12 mouse cellular contexts compared by ENCODE assay signal in the genomic region with DNA sequence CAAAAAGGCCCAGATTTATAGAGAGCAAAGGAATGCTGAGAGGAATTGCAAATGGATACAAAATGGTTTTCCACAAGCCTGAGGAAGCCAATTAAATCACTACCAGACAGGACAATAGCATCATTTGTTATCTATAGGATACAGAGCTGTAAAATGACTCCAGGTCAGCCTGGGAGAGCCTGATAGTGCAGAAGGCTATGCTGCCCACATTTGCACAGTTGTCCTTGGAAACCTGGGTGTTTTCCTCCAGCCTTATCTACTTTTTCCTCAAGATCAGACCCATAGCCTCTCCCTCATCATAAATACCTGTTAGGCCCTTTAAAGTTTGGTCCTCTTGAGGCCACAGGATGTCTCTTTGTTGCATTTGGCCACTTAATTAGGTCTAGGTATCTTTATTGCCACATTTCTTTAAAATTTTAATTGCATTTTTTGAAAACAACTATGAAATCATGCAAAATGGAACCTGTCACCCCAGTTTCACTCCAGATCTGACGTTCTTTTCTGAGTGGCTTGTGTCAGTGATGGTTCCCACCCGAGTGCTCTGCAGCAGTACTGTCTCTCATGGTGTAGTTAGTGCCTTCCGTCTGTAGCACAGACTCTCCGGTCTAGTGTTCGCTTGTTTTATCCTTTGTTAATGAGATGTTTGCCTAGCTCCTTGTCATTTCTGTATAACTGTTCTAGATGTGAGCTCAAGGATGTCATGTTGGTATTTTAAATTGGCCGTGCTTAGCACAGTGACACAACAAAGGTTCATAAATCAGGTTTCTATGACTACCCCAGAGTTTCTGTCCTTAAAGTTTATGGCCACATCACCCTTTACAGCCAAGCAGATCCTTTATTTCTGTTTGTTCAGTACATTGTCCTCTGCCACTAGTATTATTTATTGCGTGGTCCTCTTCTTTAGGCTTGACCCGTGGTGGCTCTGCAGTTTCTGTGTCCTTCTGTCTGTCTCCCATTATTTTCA.
DNase-seq lines count a peak whose midpoint lies in the region; ATAC-seq and TF ChIP-seq lines count a peak whose summit lies in the region.
"Had no signal": no experiment of that assay in that cellular context is flagged by ENCODE, and none has a peak within 500 bp of the region (broad histone marks: within the 10 kb centered on the region; RNA-seq: fewer than 3 reads in every experiment).

No protein-coding gene starts in this region.

- no peak overlapping the region for H3K4me3 ChIP-seq in kidney, embryonic 14.5 days (ENCODE audit: low read length)
- H3K4me3 ChIP-seq in midbrain, embryonic 13.5 days (replicated peaks) = no peak overlapping the region
- H3K4me3 ChIP-seq in midbrain, postnatal 0 days (ENCODE audit: low read depth, low read length) = no peak overlapping the region
- no peak overlapping the region for H3K4me3 ChIP-seq in hindbrain, embryonic 12.5 days

- 0 out of 2 replicates have a peak overlapping the region, but pooled peaks have one; percentile 2 for H3K27ac ChIP-seq in kidney, embryonic 14.5 days (ENCODE audit: low read depth, low read length)
- no peak overlapping the region for H3K27ac ChIP-seq in midbrain, embryonic 13.5 days
- H3K27ac ChIP-seq in midbrain, postnatal 0 days (ENCODE audit: low read depth, low read length) = no peak overlapping the region
- no peak overlapping the region for H3K27ac ChIP-seq in hindbrain, embryonic 12.5 days
- H3K27ac ChIP-seq: hindbrain, postnatal 0 days had no signal

- no peak for TF ChIP-seq CTCF in midbrain, postnatal 0 days (IDR thresholded peaks at IDR 0.05)

- intact Hi-C loops in heart, postnatal 14 days (cut with DNase I) = no loop called here

- DNase-seq in heart, adult 11 months = peak; percentile 89
- no peak for DNase-seq in heart, postnatal 14 days
- no peak for DNase-seq in kidney, postnatal 36 days
- no peak for DNase-seq in midbrain, postnatal 0 days (ENCODE audit: low spot score)
- no peak for DNase-seq in spleen, adult 12 weeks (ENCODE audit: low spot score)
- DNase-seq: cerebellum, adult 11-12 months; kidney, postnatal 25 days; liver had no signal

- H3K9me3 ChIP-seq in kidney, embryonic 14.5 days (ENCODE audit: control insufficient read depth, low read length) = no peaks in the 10 kb centered on the region
- H3K9me3 ChIP-seq in midbrain, embryonic 13.5 days = no peaks in the 10 kb centered on the region
- no peaks in the 10 kb centered on the region for H3K9me3 ChIP-seq in midbrain, postnatal 0 days (ENCODE audit: low read length)
- H3K9me3 ChIP-seq in hindbrain, embryonic 12.5 days (replicated peaks) = no peaks in the 10 kb centered on the region

- H3K4me1 ChIP-seq in kidney, embryonic 14.5 days (ENCODE audit: control insufficient read depth, insufficient read depth, low read length) = no peaks in the 10 kb centered on the region
- H3K4me1 ChIP-seq in midbrain, embryonic 13.5 days (replicated peaks) = no peaks in the 10 kb centered on the region
- no peaks in the 10 kb centered on the region for H3K4me1 ChIP-seq in midbrain, postnatal 0 days (ENCODE audit: insufficient read depth, low read length)
- H3K4me1 ChIP-seq in hindbrain, embryonic 12.5 days = no peaks in the 10 kb centered on the region

- no peaks in the 10 kb centered on the region for H3K36me3 ChIP-seq in kidney, embryonic 14.5 days (ENCODE audit: control insufficient read depth, insufficient read depth, low read length)
- no peaks in the 10 kb centered on the region for H3K36me3 ChIP-seq in midbrain, embryonic 13.5 days
- no peaks in the 10 kb centered on the region for H3K36me3 ChIP-seq in midbrain, postnatal 0 days (ENCODE audit: insufficient read depth, low read length)
- H3K36me3 ChIP-seq in hindbrain, embryonic 12.5 days = no peaks in the 10 kb centered on the region

- no peaks in the 10 kb centered on the region for H3K27me3 ChIP-seq in kidney, embryonic 14.5 days (ENCODE audit: control insufficient read depth, insufficient read depth, low read length)
- H3K27me3 ChIP-seq in midbrain, embryonic 13.5 days = no peaks in the 10 kb centered on the region
- H3K27me3 ChIP-seq in midbrain, postnatal 0 days (ENCODE audit: insufficient read depth, low read length) = no peaks in the 10 kb centered on the region
- no peaks in the 10 kb centered on the region for H3K27me3 ChIP-seq in hindbrain, embryonic 12.5 days

- H3K4me2 ChIP-seq in kidney, embryonic 14.5 days (replicated peaks; ENCODE audit: low read depth, low read length) = no peak overlapping the region
- H3K4me2 ChIP-seq in midbrain, embryonic 13.5 days (replicated peaks) = no peak overlapping the region
- no peak overlapping the region for H3K4me2 ChIP-seq in midbrain, postnatal 0 days (ENCODE audit: low read depth, low read length, poor library complexity, severe bottlenecking)
- no peak overlapping the region for H3K4me2 ChIP-seq in hindbrain, embryonic 12.5 days (replicated peaks)

- ATAC-seq in kidney, embryonic 14.5 days (ENCODE audit: low FRiP score, low TSS enrichment) = no peak
- ATAC-seq in midbrain, embryonic 13.5 days = peak; percentile 45; the same call in 1 of the 2 replicates
- no peak for ATAC-seq in midbrain, postnatal 0 days (ENCODE audit: low FRiP score)
- no peak for ATAC-seq in hindbrain, embryonic 12.5 days (ENCODE audit: low FRiP score)
- ATAC-seq: hindbrain, postnatal 0 days had no signal

- 51% methylated on average over 8 of the region's 8 CpGs for whole genome bisulfite sequencing in kidney, embryonic 14.5 days
- 87% methylated on average over 8 of the region's 8 CpGs for WGBS in midbrain, embryonic 13.5 days
- 87% methylated on average over 8 of the region's 8 CpGs for WGBS in midbrain, postnatal 0 days
- WGBS in hindbrain, embryonic 12.5 days = 86% methylated on average over 8 of the region's 8 CpGs

- H3K9ac ChIP-seq in kidney, embryonic 14.5 days (ENCODE audit: low read depth, low read length) = no peak overlapping the region
- no peak overlapping the region for H3K9ac ChIP-seq in midbrain, embryonic 13.5 days (replicated peaks)
- no peak overlapping the region for H3K9ac ChIP-seq in midbrain, postnatal 0 days (replicated peaks; ENCODE audit: low read length, poor library complexity, severe bottlenecking)
- no peak overlapping the region for H3K9ac ChIP-seq in hindbrain, embryonic 12.5 days
